Mouse (Mus musculus): Measurements from ENCODE around the gene Plcd3. TPM values are rescaled to one million over a fixed set of nuclear protein-coding genes. Genes with fewer than 3 reads are reported as not detected.

The Plcd3 gene
- total RNA-seq, 2 experiments from 2014 or later: 13.4 to 13.7 TPM

DNA sequence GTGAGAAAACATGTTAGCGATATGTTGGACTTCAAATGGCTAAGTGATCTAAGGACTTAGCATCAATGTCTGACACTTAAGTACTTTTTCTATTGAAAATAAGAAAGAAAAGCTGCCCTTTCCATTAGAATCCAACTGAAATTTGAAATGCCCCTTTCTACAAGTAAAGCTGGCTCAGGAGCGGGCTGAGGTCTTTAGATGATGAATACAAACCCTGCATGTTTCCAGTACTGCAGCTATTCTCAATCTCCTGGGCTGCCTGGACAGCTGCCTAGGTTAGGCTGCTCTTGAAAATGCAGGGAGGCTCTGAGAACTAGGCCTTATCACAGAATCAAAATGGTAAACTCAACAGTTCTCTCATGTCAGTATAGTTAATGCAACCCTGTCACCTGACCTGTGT, 17.4 kb upstream of the Plcd3 start:
- DNase-seq (ENCODE audit: low spot score in 2 of 2): no peak

GRCm38 (mm10) chr11:103117591-103118009, 16.1 kb upstream of the Plcd3 start:
- peak in 1 of 2 experiments; percentile 54 for DNase-seq (ENCODE audit: low spot score in 2 of 2)

GRCm38 (mm10) chr11:103116959-103117590, 15.6 kb upstream of the Plcd3 start:
- peak; percentile 78 to 85 for DNase-seq (ENCODE audit: low spot score in 2 of 2)

DNA sequence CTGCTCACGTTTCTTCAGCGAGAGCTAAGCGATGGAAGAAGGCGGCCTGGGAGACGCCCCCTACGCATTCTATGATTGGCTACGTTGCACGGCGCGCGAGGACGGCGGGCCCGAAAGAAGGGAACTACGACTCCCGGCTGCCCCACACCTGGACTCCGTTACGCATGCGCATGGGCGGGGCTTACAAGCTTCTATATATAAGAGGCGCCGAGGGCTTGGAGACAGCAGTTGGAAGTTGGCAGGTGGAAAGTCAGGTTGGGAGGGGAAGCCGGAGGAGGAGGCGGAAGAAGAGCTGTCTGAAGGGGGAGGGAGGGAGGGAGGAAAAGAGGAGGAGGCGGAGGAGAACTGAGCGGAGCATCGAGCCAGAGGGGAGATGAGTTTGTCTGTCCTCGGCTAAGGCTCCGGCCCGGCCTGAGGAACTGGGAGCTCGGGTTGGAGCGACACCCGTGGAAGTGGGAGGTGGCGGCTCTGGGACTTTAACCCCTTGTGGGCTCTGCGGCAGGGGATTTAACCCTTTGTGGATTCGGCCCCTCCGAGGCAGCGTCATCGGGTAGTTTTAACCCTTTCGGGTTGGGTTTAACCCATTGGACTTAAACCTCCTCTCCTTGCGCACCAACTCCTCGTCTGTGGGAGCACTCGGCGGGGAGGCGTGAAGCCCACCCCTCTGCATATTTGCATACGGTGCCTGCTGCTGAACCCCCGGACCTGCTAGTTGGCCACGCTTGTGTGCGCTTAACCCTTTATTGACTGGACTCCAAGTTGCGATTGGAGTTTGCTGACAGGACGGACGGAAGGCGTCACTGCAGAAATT, 14.8 kb upstream of the Plcd3 start, which contains the start of gene Hexim1:
Hexim1 (plus strand) TSS at position 224 of the 811 bp plus-strand sequence.
- peak; percentile 100 for DNase-seq (ENCODE audit: low spot score in 2 of 2)

DNA sequence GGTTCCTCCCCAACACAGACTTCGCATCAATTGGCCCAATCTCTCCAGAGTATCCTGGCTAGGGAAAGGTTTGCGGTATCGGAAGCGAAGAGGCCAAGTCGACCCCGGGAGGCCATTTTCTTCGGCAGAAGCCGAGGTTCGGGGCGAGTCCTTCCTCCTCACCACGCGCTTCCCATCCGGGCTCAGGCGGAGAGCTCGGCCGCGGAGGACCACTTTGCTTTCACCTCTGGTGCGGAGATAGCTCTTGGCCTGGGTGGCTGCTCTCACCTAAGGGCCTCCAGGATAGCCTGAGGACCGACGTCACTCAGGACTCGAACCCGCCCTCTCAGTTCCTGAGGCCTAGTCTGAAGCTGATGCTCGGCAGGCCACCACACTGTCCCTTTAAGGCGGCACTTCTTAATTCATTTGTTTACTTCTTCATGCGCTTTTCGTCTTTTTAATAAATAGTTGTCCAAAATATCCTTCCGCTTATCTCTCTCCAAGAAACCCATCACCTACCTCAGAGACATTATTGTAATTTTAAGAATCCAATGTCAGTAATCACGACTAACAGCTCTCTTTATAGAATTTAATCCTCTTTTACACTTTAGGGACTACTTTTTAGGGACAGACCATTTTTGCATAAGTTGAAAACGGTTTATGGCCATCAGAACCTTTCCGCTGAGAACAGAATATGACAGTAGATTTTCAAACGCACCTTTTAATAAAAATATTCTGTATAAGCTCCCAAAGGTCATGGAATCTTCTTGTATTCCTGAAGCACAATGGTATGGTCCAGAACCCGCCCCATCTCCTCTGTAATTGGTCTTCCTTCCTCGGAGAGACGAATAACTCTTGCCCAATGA, 13.9 kb upstream of the Plcd3 start:
- DNase-seq (ENCODE audit: low spot score in 2 of 2): peak; percentile 77 to 82

DNA sequence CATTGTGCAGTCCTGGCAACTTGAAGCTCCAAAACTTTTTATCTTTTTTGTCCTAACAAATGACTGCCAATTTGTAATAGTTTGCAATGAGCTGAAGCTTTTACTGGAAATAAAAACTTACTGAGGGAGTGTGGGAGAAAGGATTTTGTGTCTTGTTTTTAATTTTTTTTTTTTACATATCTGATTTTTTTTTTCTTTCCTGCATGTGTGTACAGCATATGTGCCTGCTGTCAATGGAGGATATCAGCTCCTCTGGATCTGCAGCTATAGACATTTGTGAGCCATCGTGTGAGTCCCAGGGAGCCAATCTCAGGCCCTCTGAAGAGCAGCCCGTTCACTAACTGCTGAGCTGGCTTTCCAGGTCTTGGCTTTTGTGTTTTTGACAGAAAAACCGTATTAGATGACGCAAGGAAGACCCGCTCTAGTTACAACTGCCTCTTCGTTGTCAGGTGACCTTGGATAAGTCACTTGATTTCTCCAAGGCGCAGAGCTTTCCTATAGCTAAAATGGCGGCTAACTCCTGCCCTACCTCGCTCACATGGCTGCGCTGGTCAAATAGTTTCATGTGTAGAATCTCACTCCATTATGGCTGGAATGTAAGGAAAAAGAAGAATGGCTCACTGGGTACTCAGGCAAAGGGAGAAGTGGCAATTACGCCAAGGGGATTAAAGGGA, 12.9 kb upstream of the Plcd3 start:
- DNase-seq (ENCODE audit: low spot score in 2 of 2): no peak

GRCm38 (mm10) chr11:103113771-103114170, 12.3 kb upstream of the Plcd3 start:
- no peak for DNase-seq (ENCODE audit: low spot score in 2 of 2)

- DNase-seq (ENCODE audit: low spot score in 2 of 2): no peak
These were observed 11.5 kb upstream of the Plcd3 start for GRCm38 (mm10) chr11:103113005-103113404.

- DNase-seq (ENCODE audit: low spot score in 2 of 2): no peak
These were observed 11.1 kb upstream of the Plcd3 start for GRCm38 (mm10) chr11:103112552-103112912.

DNA sequence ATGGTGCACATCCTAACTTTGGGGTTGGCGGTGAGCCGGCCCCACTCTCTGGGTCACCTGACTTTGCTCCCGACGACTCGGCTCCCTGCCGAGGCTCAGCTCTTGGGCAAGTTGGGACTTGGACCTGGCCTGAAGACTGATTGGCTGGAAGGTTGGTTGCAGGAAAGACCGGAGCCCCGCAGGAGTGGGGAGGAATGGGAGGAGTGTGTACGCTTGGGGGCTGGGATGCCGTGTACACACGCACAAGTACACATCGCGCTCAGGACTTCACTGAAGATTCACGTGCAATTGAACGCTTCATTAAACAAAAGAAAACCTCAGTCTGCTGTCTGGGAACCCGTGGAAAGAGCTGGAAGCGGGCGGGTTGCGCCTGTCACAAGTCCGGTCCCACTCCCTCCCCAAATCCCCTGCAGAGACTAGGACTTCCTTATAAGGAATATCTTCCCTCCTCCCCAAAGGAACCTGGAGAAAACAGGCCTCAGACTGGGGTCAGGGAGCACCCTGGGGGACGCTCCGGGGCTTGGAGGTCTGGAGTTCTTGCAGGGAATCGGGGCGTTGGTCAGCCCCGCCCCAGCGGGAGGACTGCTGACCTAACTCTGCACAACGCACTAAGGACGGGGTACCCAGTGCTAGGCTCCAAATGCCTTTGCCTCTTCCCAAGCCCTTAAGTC, 10.6 kb upstream of the Plcd3 start:
- peak; percentile 54 to 61 for DNase-seq (ENCODE audit: low spot score in 2 of 2)

DNA sequence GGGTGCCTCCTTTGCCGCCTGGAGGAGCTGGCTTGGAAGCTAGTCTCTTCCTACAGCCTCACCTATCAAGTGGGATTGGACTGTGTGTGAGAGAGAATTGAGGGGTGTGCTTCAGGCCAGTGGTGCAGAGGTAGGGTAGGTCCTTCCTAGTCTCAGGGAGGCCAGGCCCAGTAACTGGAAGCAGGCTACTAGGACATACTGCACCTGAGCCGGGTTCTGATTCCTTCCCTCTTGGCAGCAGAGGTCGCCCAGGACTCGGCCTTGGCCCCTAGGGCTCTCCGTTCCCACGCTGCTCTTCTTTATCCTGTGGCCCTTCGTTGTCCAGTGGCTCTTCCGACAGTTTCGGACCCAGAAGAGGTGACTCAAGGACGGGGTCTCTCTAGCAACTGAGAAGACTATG, 9.8 kb upstream of the Plcd3 start:
- no peak for DNase-seq (ENCODE audit: low spot score in 2 of 2)

DNA sequence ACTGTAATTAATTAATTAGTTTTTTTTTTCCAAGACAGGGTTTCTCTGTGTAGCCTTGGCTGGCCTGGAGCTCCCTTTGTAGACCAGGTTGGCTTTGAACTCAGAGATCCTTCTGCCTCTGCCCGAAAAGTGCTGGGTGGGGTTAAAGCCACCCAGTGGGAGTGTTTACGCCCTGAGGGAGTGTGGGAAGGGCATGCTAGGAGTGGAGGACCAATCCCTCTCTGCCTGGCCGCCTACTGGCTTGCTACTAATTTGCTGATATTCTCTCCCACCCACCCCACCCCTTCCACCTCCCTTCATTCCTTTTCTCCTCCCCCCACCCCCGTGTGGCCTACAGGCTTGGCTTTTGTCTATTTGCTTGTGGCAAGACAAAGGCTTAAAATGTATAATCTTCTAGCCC, 4.9 kb upstream of the Plcd3 start:
- DNase-seq (ENCODE audit: low spot score in 2 of 2): no peak

GRCm38 (mm10) chr11:103105810-103106209, 4.4 kb upstream of the Plcd3 start:
- no peak for DNase-seq (ENCODE audit: low spot score in 2 of 2)

- DNase-seq (ENCODE audit: low spot score in 2 of 2): no peak
These were observed 3.8 kb upstream of the Plcd3 start for GRCm38 (mm10) chr11:103105180-103105725.

GRCm38 (mm10) chr11:103104469-103104868, 3.0 kb upstream of the Plcd3 start:
- no peak for DNase-seq (ENCODE audit: low spot score in 2 of 2)

- DNase-seq (ENCODE audit: low spot score in 2 of 2): no peak
These were observed 2.2 kb upstream of the Plcd3 start for GRCm38 (mm10) chr11:103103621-103104020.

GRCm38 (mm10) chr11:103102725-103103349, 1.4 kb upstream of the Plcd3 start:
- peak; percentile 99 for DNase-seq (ENCODE audit: low spot score in 2 of 2)

- DNase-seq (ENCODE audit: low spot score in 2 of 2): peak; percentile 67 to 74
These were observed 526 bp upstream of the Plcd3 start for GRCm38 (mm10) chr11:103101866-103102501.

DNA sequence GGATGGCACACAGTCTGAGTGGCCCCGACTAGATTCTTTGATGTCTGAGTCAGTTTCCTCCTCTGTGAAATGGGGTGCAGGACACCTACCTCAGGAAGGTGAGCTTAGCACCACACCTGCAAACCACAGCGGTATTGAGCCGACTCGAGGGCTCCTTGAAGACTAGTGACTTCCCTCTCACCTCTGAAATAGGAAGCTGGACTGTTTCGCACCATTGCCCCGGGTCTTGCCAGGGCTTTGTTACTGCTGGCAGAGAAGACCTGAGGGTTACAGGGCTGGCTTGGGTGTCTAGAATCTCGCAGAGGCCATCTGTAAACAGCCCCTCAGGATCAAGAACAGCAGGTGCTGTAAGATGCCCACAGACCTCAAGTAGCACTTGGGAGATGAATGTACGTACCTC, 1.1 kb downstream of the Plcd3 start:
- DNase-seq (ENCODE audit: low spot score in 2 of 2): no peak

Measured in layer of hippocampus, postnatal 10 days (tissue).